Mouse (Mus musculus) cerebellum, postnatal 4 days (tissue): Measurements from ENCODE around the gene Slc30a2.

Source experiments
- DNase-seq, 2 experiments: peaks; one replicate each; pipeline ENCODE4 v3.0.0; 2022; ENCODE audit warnings: low spot score in 2 of 2, mixed read lengths in 1 of 2

Slc30a2 gene

GRCm38 (mm10) chr4:134397121-134397520 is 54.1 kb downstream of the Slc30a2 start:
- DNase-seq, result peak in 1 of 2 experiments; percentile 65

GRCm38 (mm10) chr4:134397732-134398131 is 54.8 kb downstream of the Slc30a2 start:
- no peak for DNase-seq

- DNase-seq, result no peak
Observed at GRCm38 (mm10) chr4:134400206-134400605, 57.2 kb downstream of the Slc30a2 start.

- no peak for DNase-seq
Observed at GRCm38 (mm10) chr4:134401181-134401661, 58.2 kb downstream of the Slc30a2 start.

- no peak for DNase-seq
Observed at GRCm38 (mm10) chr4:134401856-134402570, 59.0 kb downstream of the Slc30a2 start.

GRCm38 (mm10) chr4:134402571-134403262 is 59.7 kb downstream of the Slc30a2 start:
- DNase-seq, result no peak

- DNase-seq, result no peak
Observed at GRCm38 (mm10) chr4:134403721-134404120, 60.7 kb downstream of the Slc30a2 start.
